Mouse (Mus musculus) heart, embryonic 13.5 days (tissue): ENCODE results near the gene Rptor. TPM values are rescaled to one million over a fixed set of nuclear protein-coding genes. Genes with fewer than 3 reads are reported as not detected.

Experiments
- ATAC-seq: fragments of 200-750 bp; cut with Nextera tagmentation; 2 replicates; pipeline ENCODE4 v1.8.0; 2017; ENCODE audit warnings: moderate TSS enrichment; ENCODE audit not compliant: insufficient number of reproducible peaks, low FRiP score, low TSS enrichment; ENCODE audit errors: extremely low read depth
- H3K27ac ChIP-seq: fragments of 300-500 bp; sonication (generic); replicated peaks from 2 replicates; pipeline ENCODE4 v1.5.1; 2015; ENCODE audit warnings: moderate library complexity, mild to moderate bottlenecking, inconsistent platforms
- H3K27me3 ChIP-seq: fragments of 300-500 bp; sonication (generic); replicated peaks from 2 replicates; pipeline ENCODE4 v1.6.1; 2015; ENCODE audit warnings: mild to moderate bottlenecking, inconsistent platforms
- H3K36me3 ChIP-seq: fragments of 300-500 bp; sonication (generic); 2 replicates; pipeline ENCODE4 v1.6.1; 2015; ENCODE audit warnings: mild to moderate bottlenecking, inconsistent platforms
- H3K4me1 ChIP-seq: fragments of 300-500 bp; sonication (generic); 2 replicates; pipeline ENCODE4 v1.6.1; 2015; ENCODE audit warnings: inconsistent platforms
- H3K4me2 ChIP-seq: fragments of 300-500 bp; sonication (generic); 2 replicates; pipeline ENCODE4 v1.6.1; 2015; ENCODE audit warnings: inconsistent platforms, mild to moderate bottlenecking, moderate library complexity
- H3K4me3 ChIP-seq: fragments of 300-500 bp; sonication (generic); 2 replicates; pipeline ENCODE4 v1.5.1; 2015; ENCODE audit warnings: moderate library complexity, mild to moderate bottlenecking, inconsistent platforms
- H3K9ac ChIP-seq: fragments of 300-500 bp; sonication (generic); 2 replicates; pipeline ENCODE4 v1.6.1; 2015; ENCODE audit warnings: inconsistent platforms, mild to moderate bottlenecking, moderate library complexity
- H3K9me3 ChIP-seq: fragments of 300-500 bp; sonication (generic); 2 replicates; pipeline ENCODE4 v1.6.1; 2016; ENCODE audit warnings: inconsistent platforms
- WGBS: fragments of 180-500 bp; shearing (Covaris S2); methylation state at CpG from one replicate; pipeline ENCODE4 v1.1.7; 2015; ENCODE audit warnings: mixed read lengths; 5-methylcytosine and 5-hydroxymethylcytosine counted together
- polyA plus RNA-seq: library from polyadenylated mRNA; unstranded; fragments of >200 nt; fragmentation: Nextera tagmentation; extraction: Ambion mirVana; gene quantifications from 2 replicates; pipeline ENCODE4 v1.2.1, GENCODE M21; 2015

The Rptor gene
- polyA plus RNA-seq, 1 experiment from 2014 or later, result 7.0 TPM

- H3K27me3 ChIP-seq, result peaks cover 4% of the 10 kb centered on the region; the same call in 1 of the 2 replicates
- H3K9ac ChIP-seq, result no peak overlapping the region
- H3K36me3 ChIP-seq, result no peaks in the 10 kb centered on the region
- H3K4me3 ChIP-seq, result no peak overlapping the region
- ATAC-seq, result no peak
- H3K27ac ChIP-seq, result no peak overlapping the region
- 67% methylated on average over 15 of the region's 15 CpGs for WGBS
- H3K9me3 ChIP-seq, result no peaks in the 10 kb centered on the region
- peaks cover 10% of the 10 kb centered on the region for H3K4me1 ChIP-seq
- H3K4me2 ChIP-seq, result no peak overlapping the region
These were observed 30.2 kb upstream of the Rptor start for GRCm38 (mm10) chr11:119572316-119573010.

GRCm38 (mm10) chr11:119576855-119577254 is 25.9 kb upstream of the Rptor start:
- Histone ChIP-seq H3K27ac (peak overlapping the region; percentile 48), H3K4me3 (no peak overlapping the region), H3K27me3 (peaks cover 4% of the 10 kb centered on the region; the same call in 1 of the 2 replicates), H3K4me1 (peaks cover 12% of the 10 kb centered on the region), H3K4me2 (peak overlapping the region; percentile 27), H3K36me3 (no peaks in the 10 kb centered on the region), H3K9ac (peak overlapping the region; percentile 47; the same call in 1 of the 2 replicates), H3K9me3 (no peaks in the 10 kb centered on the region)
- ATAC-seq, result no peak
- 8% methylated on average over 4 of the region's 4 CpGs for WGBS

- Histone ChIP-seq H3K27me3 (peaks cover 4% of the 10 kb centered on the region; the same call in 1 of the 2 replicates), H3K4me1 (peaks cover 12% of the 10 kb centered on the region), H3K4me2 (peak overlapping the region; percentile 27; the same call in 1 of the 2 replicates), H3K9ac (0 out of 2 replicates have a peak overlapping the region, but pooled peaks have one; percentile 40), H3K9me3 (no peaks in the 10 kb centered on the region), H3K36me3 (no peaks in the 10 kb centered on the region), H3K27ac (no peak overlapping the region), H3K4me3 (no peak overlapping the region)
- whole genome bisulfite sequencing, result 68% methylated on average over 2 of the region's 2 CpGs
- ATAC-seq, result no peak
These were observed 25.0 kb upstream of the Rptor start for GRCm38 (mm10) chr11:119577721-119578120.

GRCm38 (mm10) chr11:119586511-119586910 is 16.2 kb upstream of the Rptor start:
- WGBS, result 74% methylated on average over 4 of the region's 4 CpGs
- Histone ChIP-seq H3K4me1 (peaks cover 16% of the 10 kb centered on the region; the same call in 1 of the 2 replicates), H3K4me2 (no peak overlapping the region), H3K27me3 (peaks cover 7% of the 10 kb centered on the region), H3K9ac (no peak overlapping the region), H3K36me3 (no peaks in the 10 kb centered on the region), H3K9me3 (no peaks in the 10 kb centered on the region), H3K4me3 (no peak overlapping the region), H3K27ac (no peak overlapping the region)
- no peak for ATAC-seq

- no peak overlapping the region for H3K27ac ChIP-seq
- peaks cover 16% of the 10 kb centered on the region; the same call in 1 of the 2 replicates for H3K4me1 ChIP-seq
- WGBS, result 37% methylated on average over 5 of the region's 5 CpGs
- ATAC-seq, result no peak
- H3K4me3 ChIP-seq, result no peak overlapping the region
- no peak overlapping the region for H3K4me2 ChIP-seq
- peaks cover 7% of the 10 kb centered on the region for H3K27me3 ChIP-seq
- no peaks in the 10 kb centered on the region for H3K36me3 ChIP-seq
- H3K9me3 ChIP-seq, result no peaks in the 10 kb centered on the region
- peak overlapping the region; percentile 37; the same call in 1 of the 2 replicates for H3K9ac ChIP-seq
These were observed 15.6 kb upstream of the Rptor start for GRCm38 (mm10) chr11:119587112-119587511.

GRCm38 (mm10) chr11:119589242-119589641 is 13.5 kb upstream of the Rptor start:
- WGBS, result 70% methylated on average over 7 of the region's 7 CpGs

GRCm38 (mm10) chr11:119593966-119594365 is 8.7 kb upstream of the Rptor start:
- WGBS, result 17% methylated on average over 3 of the region's 3 CpGs
- Histone ChIP-seq H3K9me3 (no peaks in the 10 kb centered on the region), H3K27ac (no peak overlapping the region), H3K4me2 (no peak overlapping the region), H3K36me3 (no peaks in the 10 kb centered on the region), H3K9ac (no peak overlapping the region), H3K27me3 (peaks cover 20% of the 10 kb centered on the region), H3K4me1 (peaks cover 4% of the 10 kb centered on the region), H3K4me3 (no peak overlapping the region)
- ATAC-seq, result no peak

More at GRCm38 (mm10) chr11:119589242-119589641, 13.5 kb upstream of the Rptor start:
- Histone ChIP-seq H3K36me3 (no peaks in the 10 kb centered on the region), H3K9ac (no peak overlapping the region), H3K4me3 (no peak overlapping the region), H3K27ac (no peak overlapping the region), H3K9me3 (no peaks in the 10 kb centered on the region), H3K4me2 (no peak overlapping the region), H3K4me1 (peaks cover 19% of the 10 kb centered on the region), H3K27me3 (peaks cover 20% of the 10 kb centered on the region)
- ATAC-seq, result no peak

GRCm38 (mm10) chr11:119598856-119599255 is 3.8 kb upstream of the Rptor start:
- no peak for ATAC-seq
- Histone ChIP-seq H3K36me3 (no peaks in the 10 kb centered on the region), H3K27ac (no peak overlapping the region), H3K27me3 (0 out of 2 replicates have a peak, but pooled peaks cover under 1% of the 10 kb centered on the region), H3K9me3 (0 out of 2 replicates have a peak, but pooled peaks cover 2% of the 10 kb centered on the region), H3K4me2 (no peak overlapping the region), H3K4me3 (no peak overlapping the region), H3K9ac (no peak overlapping the region), H3K4me1 (peaks cover 8% of the 10 kb centered on the region)
- whole genome bisulfite sequencing, result 63% methylated on average over 3 of the region's 3 CpGs

GRCm38 (mm10) chr11:119600286-119600685 is 2.4 kb upstream of the Rptor start:
- Histone ChIP-seq H3K9me3 (0 out of 2 replicates have a peak, but pooled peaks cover 2% of the 10 kb centered on the region), H3K4me2 (no peak overlapping the region), H3K4me1 (peaks cover 14% of the 10 kb centered on the region), H3K9ac (no peak overlapping the region), H3K36me3 (no peaks in the 10 kb centered on the region), H3K27ac (no peak overlapping the region), H3K27me3 (no peaks in the 10 kb centered on the region), H3K4me3 (no peak overlapping the region)
- ATAC-seq, result no peak
- WGBS, result 87% methylated on average over 1 of the region's 1 CpGs

- ATAC-seq, result no peak
- H3K36me3 ChIP-seq, result peaks cover 6% of the 10 kb centered on the region; the same call in 1 of the 2 replicates
- H3K4me1 ChIP-seq, result peaks cover 14% of the 10 kb centered on the region
- no peaks in the 10 kb centered on the region for H3K27me3 ChIP-seq
- peak overlapping the region; percentile 95 for H3K4me2 ChIP-seq
- H3K9me3 ChIP-seq, result 0 out of 2 replicates have a peak, but pooled peaks cover 2% of the 10 kb centered on the region
- 0 out of 2 replicates have a peak overlapping the region, but pooled peaks have one; percentile 12 for H3K27ac ChIP-seq
- peak overlapping the region; percentile 99 for H3K4me3 ChIP-seq
- peak overlapping the region; percentile 98 for H3K9ac ChIP-seq
- WGBS, result 38% methylated on average over 10 of the region's 10 CpGs
These were observed 466 bp upstream of the Rptor start for GRCm38 (mm10) chr11:119602177-119602700.

GRCm38 (mm10) chr11:119603527-119603905 is 811 bp downstream of the Rptor start:
- Histone ChIP-seq H3K4me2 (peak overlapping the region; percentile 95), H3K27ac (peak overlapping the region; percentile 86), H3K9ac (peak overlapping the region; percentile 98), H3K27me3 (no peaks in the 10 kb centered on the region), H3K4me3 (peak overlapping the region; percentile 99), H3K36me3 (peaks cover 19% of the 10 kb centered on the region), H3K4me1 (peaks cover 14% of the 10 kb centered on the region), H3K9me3 (0 out of 2 replicates have a peak, but pooled peaks cover 2% of the 10 kb centered on the region)
- no peak for ATAC-seq
- 0% methylated on average over 30 of the region's 30 CpGs for WGBS
